Mouse (Mus musculus) lung, adult 2 months (tissue): ENCODE results near the gene Nos1ap. TPM values are rescaled to one million over a fixed set of nuclear protein-coding genes. Genes with fewer than 3 reads are reported as not detected.

Source experiments
- DNase-seq: peaks from one replicate; pipeline ENCODE4 v3.0.0; 2022
- H3K4me1 ChIP-seq: fragments of 200-500 bp; 2 replicates; pipeline ENCODE4 v1.6.1; 2011; ENCODE audit warnings: low read length; ENCODE audit not compliant: control insufficient read depth, insufficient read depth
- H3K4me3 ChIP-seq: fragments of 200-500 bp; replicated peaks from 2 replicates; pipeline ENCODE3; 2011; ENCODE audit warnings: low read depth, mild to moderate bottlenecking, control low read depth, low read length; ENCODE audit errors: extremely low read depth
- CTCF ChIP-seq: fragments of 200-500 bp; IDR thresholded peaks from 2 replicates; pipeline ENCODE4 v1.5.1; 2011; ENCODE audit warnings: mild to moderate bottlenecking, low read length, control low read depth; ENCODE audit not compliant: insufficient read depth
- POLR2A ChIP-seq: fragments of 200-500 bp; IDR thresholded peaks from 2 replicates; pipeline ENCODE4 v1.6.1; 2011; ENCODE audit warnings: low read depth, mild to moderate bottlenecking, control low read depth, low read length, borderline replicate concordance; ENCODE audit errors: extremely low read depth
- WGBS: fragments of 180-500 bp; shearing (Covaris S2); methylation state at CpG from one replicate; pipeline ENCODE4 v1.1.7; 2018; 5-methylcytosine and 5-hydroxymethylcytosine counted together
- polyA plus RNA-seq: library from polyadenylated mRNA; depleted of rRNA; stranded (reverse); fragments of >200 nt; gene quantifications from 2 replicates; pipeline ENCODE4 v1.2.3, GENCODE M21; 2012

Nos1ap gene
- polyA plus RNA-seq, 1 experiment, result 17.7 TPM

- TF ChIP-seq CTCF (no peak), POLR2A (no peak)
- Histone ChIP-seq H3K4me3 (no peak overlapping the region), H3K4me1 (0 out of 2 replicates have a peak, but pooled peaks cover 2% of the 10 kb centered on the region)
- WGBS, result 95% methylated on average over 4 of the region's 4 CpGs
- no peak for DNase-seq
These were observed 190.8 kb downstream of the Nos1ap start for GRCm38 (mm10) chr1:170398866-170399265.

GRCm38 (mm10) chr1:170395101-170395500 is 194.6 kb downstream of the Nos1ap start:
- TF ChIP-seq CTCF (no peak), POLR2A (no peak)
- H3K4me1 ChIP-seq, result peaks cover 11% of the 10 kb centered on the region
- no peak overlapping the region for H3K4me3 ChIP-seq
- WGBS, result 52% methylated on average over 2 of the region's 2 CpGs
- no peak for DNase-seq

GRCm38 (mm10) chr1:170394641-170395040 is 195.0 kb downstream of the Nos1ap start:
- TF ChIP-seq POLR2A, result no peak
- no peak for TF ChIP-seq CTCF
- H3K4me1 ChIP-seq, result peaks cover 11% of the 10 kb centered on the region
- WGBS, result 55% methylated on average over 1 of the region's 1 CpGs
- no peak overlapping the region for H3K4me3 ChIP-seq
- DNase-seq, result no peak

GRCm38 (mm10) chr1:170392771-170393728 is 196.6 kb downstream of the Nos1ap start:
- 48% methylated on average over 14 of the region's 14 CpGs for WGBS
- Histone ChIP-seq H3K4me1 (peaks cover 11% of the 10 kb centered on the region), H3K4me3 (peak overlapping the region; percentile 6)

GRCm38 (mm10) chr1:170387180-170387912 is 202.3 kb downstream of the Nos1ap start:
- 47% methylated on average over 12 of the region's 12 CpGs for WGBS
- Histone ChIP-seq H3K4me3 (no peak overlapping the region), H3K4me1 (no peaks in the 10 kb centered on the region; the same call in 1 of the 2 replicates)
- no peak for TF ChIP-seq CTCF
- no peak for TF ChIP-seq POLR2A
- DNase-seq, result no peak

More at GRCm38 (mm10) chr1:170392771-170393728, 196.6 kb downstream of the Nos1ap start:
- TF ChIP-seq POLR2A (no peak), CTCF (no peak)
- DNase-seq, result peak; percentile 66

- no peak overlapping the region for H3K4me3 ChIP-seq
- no peak for DNase-seq
- 86% methylated on average over 10 of the region's 10 CpGs for WGBS
- TF ChIP-seq CTCF (no peak), POLR2A (no peak)
- no peaks in the 10 kb centered on the region; the same call in 1 of the 2 replicates for H3K4me1 ChIP-seq
These were observed 204.2 kb downstream of the Nos1ap start for GRCm38 (mm10) chr1:170385416-170385815.

GRCm38 (mm10) chr1:170383530-170383929 is 206.1 kb downstream of the Nos1ap start:
- no peak for DNase-seq
- Histone ChIP-seq H3K4me3 (no peak overlapping the region), H3K4me1 (no peaks in the 10 kb centered on the region; the same call in 1 of the 2 replicates)
- TF ChIP-seq POLR2A (no peak), CTCF (no peak)
- WGBS, result 83% methylated on average over 7 of the region's 7 CpGs

- no peak for DNase-seq
- Histone ChIP-seq H3K4me3 (no peak overlapping the region), H3K4me1 (no peaks in the 10 kb centered on the region; the same call in 1 of the 2 replicates)
- 46% methylated on average over 3 of the region's 3 CpGs for WGBS
- TF ChIP-seq POLR2A (no peak), CTCF (no peak)
These were observed 208.2 kb downstream of the Nos1ap start for GRCm38 (mm10) chr1:170381457-170381856.

GRCm38 (mm10) chr1:170380505-170380904 is 209.2 kb downstream of the Nos1ap start:
- WGBS, result 73% methylated on average over 2 of the region's 2 CpGs
- DNase-seq, result no peak
- Histone ChIP-seq H3K4me3 (no peak overlapping the region), H3K4me1 (no peaks in the 10 kb centered on the region; the same call in 1 of the 2 replicates)
- TF ChIP-seq POLR2A, result no peak
- TF ChIP-seq CTCF, result no peak
